Mouse (Mus musculus): Measurements from ENCODE around the gene Olfr478.

Olfr478 gene

DNA sequence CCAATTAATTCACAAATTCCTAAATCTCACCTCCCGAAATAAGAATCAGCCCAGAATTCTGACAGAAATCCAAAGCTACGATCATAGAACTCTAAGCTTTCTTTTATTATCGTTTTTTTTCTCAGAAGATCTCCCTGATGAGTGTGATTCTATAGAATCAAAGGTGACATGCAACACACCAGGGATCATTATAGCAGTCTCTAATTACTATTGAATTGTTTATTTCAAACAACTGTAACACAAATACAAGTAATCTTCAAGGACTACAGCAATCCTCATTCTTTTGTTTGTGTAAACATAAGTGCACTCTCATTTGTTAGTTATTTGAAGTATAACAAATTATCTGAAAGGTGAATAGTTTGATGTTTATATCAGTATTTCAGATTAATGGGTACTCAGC, at the start of gene Olfr478:
Gene Olfr478, minus strand, starts transcription at position 101 of the 400 bp plus-strand sequence.
- DNase-seq (ENCODE audit: low read depth, low spot score): no peak

- no peak for DNase-seq (ENCODE audit: low read depth, low spot score)
Observed at GRCm38 (mm10) chr7:108079555-108079954, 45.8 kb upstream of the Olfr478 start, which contains the start of gene Olfr481. Olfr481 (plus strand) TSS chr7:108079855.

DNA sequence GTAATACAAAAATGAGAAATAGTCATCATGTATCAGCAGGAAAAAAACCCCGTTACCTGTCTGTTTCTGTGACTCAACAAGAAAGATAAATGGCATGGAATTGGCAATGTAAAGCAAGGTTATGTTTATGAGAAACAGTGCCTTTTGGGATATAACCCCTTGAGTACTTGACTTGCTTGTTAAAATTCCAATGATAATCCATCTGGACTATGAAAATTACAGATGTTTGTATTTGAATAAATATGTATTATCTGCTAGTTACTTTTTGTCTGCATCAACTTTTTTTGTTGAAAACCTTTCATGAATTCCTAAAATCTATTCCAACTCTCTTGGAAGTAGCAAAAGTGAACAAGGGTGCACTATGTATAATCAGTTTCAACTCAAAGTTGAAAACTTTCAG, 33.5 kb upstream of the Olfr478 start, which contains the start of gene Olfr480:
Gene Olfr480, minus strand, starts transcription at position 101 of the 400 bp plus-strand sequence.
- no peak for DNase-seq (ENCODE audit: low read depth, low spot score)

- DNase-seq (ENCODE audit: low read depth, low spot score): no peak
Observed at GRCm38 (mm10) chr7:108050393-108050792, 16.6 kb upstream of the Olfr478 start, which contains the start of gene Olfr479. Olfr479 (plus strand) TSS chr7:108050693.

GRCm38 (mm10) chr7:108014256-108014655, 19.5 kb downstream of the Olfr478 start:
- peak; percentile 86 for DNase-seq (ENCODE audit: low read depth, low spot score)

GRCm38 (mm10) chr7:107986393-107986792, 47.4 kb downstream of the Olfr478 start, which contains the start of gene Olfr477:
Olfr477 (plus strand) TSS chr7:107986693.
- no peak for DNase-seq (ENCODE audit: low read depth, low spot score)
